Mouse (Mus musculus): Measurements from ENCODE around the gene Ube2s. TPM values are rescaled to one million over a fixed set of nuclear protein-coding genes. Genes with fewer than 3 reads are reported as not detected.

Gene Ube2s
- polyA plus RNA-seq, 1 experiment from 2014 or later: 291 TPM

GRCm38 (mm10) chr7:4746326-4746980 is 65.9 kb downstream of the Ube2s start:
- no peak overlapping the region for H3K9ac ChIP-seq (replicated peaks; ENCODE audit: low read depth, low read length)
- H3K4me1 ChIP-seq (replicated peaks; ENCODE audit: control insufficient read depth, insufficient read depth, low read length): peaks cover 11% of the 10 kb centered on the region
- H3K4me3 ChIP-seq (replicated peaks; ENCODE audit: low read length): no peak overlapping the region
- no peak overlapping the region for H3K27ac ChIP-seq (ENCODE audit: low read length)
- no peaks in the 10 kb centered on the region for H3K9me3 ChIP-seq (ENCODE audit: control insufficient read depth, low read length)
- ATAC-seq: no peak
- no peaks in the 10 kb centered on the region for H3K27me3 ChIP-seq (replicated peaks; ENCODE audit: control insufficient read depth, insufficient read depth, low read length)
- H3K36me3 ChIP-seq (ENCODE audit: control insufficient read depth, insufficient read depth): no peaks in the 10 kb centered on the region
- WGBS: 82% methylated on average over 22 of the region's 22 CpGs
- no peak overlapping the region for H3K4me2 ChIP-seq (ENCODE audit: low read length)

GRCm38 (mm10) chr7:4744886-4745285 is 67.5 kb downstream of the Ube2s start:
- H3K4me2 ChIP-seq (ENCODE audit: low read length): no peak overlapping the region
- 95% methylated on average over 6 of the region's 6 CpGs for WGBS
- H3K27ac ChIP-seq (ENCODE audit: low read length): no peak overlapping the region
- no peak overlapping the region for H3K9ac ChIP-seq (replicated peaks; ENCODE audit: low read depth, low read length)
- H3K4me3 ChIP-seq (replicated peaks; ENCODE audit: low read length): no peak overlapping the region
- H3K36me3 ChIP-seq (ENCODE audit: control insufficient read depth, insufficient read depth): no peaks in the 10 kb centered on the region
- peaks cover 21% of the 10 kb centered on the region for H3K4me1 ChIP-seq (replicated peaks; ENCODE audit: control insufficient read depth, insufficient read depth, low read length)
- H3K27me3 ChIP-seq (replicated peaks; ENCODE audit: control insufficient read depth, insufficient read depth, low read length): no peaks in the 10 kb centered on the region
- no peak for ATAC-seq
- no peaks in the 10 kb centered on the region for H3K9me3 ChIP-seq (ENCODE audit: control insufficient read depth, low read length)

Other genes starting within 250 kb of the Ube2s start
- 0.63 and 0.70 TPM in 2 replicates for gene Ptprh, start 208.5 kb downstream of the Ube2s start, polyA plus RNA-seq (2015; fragmentation: Nextera tagmentation; extraction: Ambion mirVana)
- gene Tmem86b, start 181.2 kb downstream of the Ube2s start, polyA plus RNA-seq (2015; fragmentation: Nextera tagmentation; extraction: Ambion mirVana): 2.0 and 2.9 TPM in 2 replicates
- gene Ppp6r1, start 153.6 kb downstream of the Ube2s start, polyA plus RNA-seq (2015; fragmentation: Nextera tagmentation; extraction: Ambion mirVana): 7.6 and 7.8 TPM in 2 replicates
- 136 and 156 TPM in 2 replicates for gene Hspbp1, start 127.5 kb downstream of the Ube2s start, polyA plus RNA-seq (2015; fragmentation: Nextera tagmentation; extraction: Ambion mirVana)
- gene Brsk1, start 122.0 kb downstream of the Ube2s start, polyA plus RNA-seq (2015; fragmentation: Nextera tagmentation; extraction: Ambion mirVana): 5.9 and 7.9 TPM in 2 replicates
- gene Tmem150b, start 87.3 kb downstream of the Ube2s start, polyA plus RNA-seq (2015; fragmentation: Nextera tagmentation; extraction: Ambion mirVana): 0.11 and 0.33 TPM in 2 replicates
- gene Kmt5c, start 72.5 kb downstream of the Ube2s start, polyA plus RNA-seq (2015; fragmentation: Nextera tagmentation; extraction: Ambion mirVana): 60.0 and 66.9 TPM in 2 replicates
- gene Cox6b2, start 59.5 kb downstream of the Ube2s start, polyA plus RNA-seq (2015; fragmentation: Nextera tagmentation; extraction: Ambion mirVana): 6.6 and 12.1 TPM in 2 replicates
- not detected in 2 replicates for gene Fam71e2, start 41.3 kb downstream of the Ube2s start, polyA plus RNA-seq (2015; fragmentation: Nextera tagmentation; extraction: Ambion mirVana)
- gene Il11, start 29.7 kb downstream of the Ube2s start, polyA plus RNA-seq (2015; fragmentation: Nextera tagmentation; extraction: Ambion mirVana): 0.53 and 1.1 TPM in 2 replicates
- not detected in 2 replicates for gene Tmem190, start 29.7 kb downstream of the Ube2s start, polyA plus RNA-seq (2015; fragmentation: Nextera tagmentation; extraction: Ambion mirVana)
- gene Tmem238, start 22.9 kb downstream of the Ube2s start, polyA plus RNA-seq (2015; fragmentation: Nextera tagmentation; extraction: Ambion mirVana): 3.3 and 4.1 TPM in 2 replicates
- 173 and 179 TPM in 2 replicates for gene Rpl28, start 19.7 kb downstream of the Ube2s start, polyA plus RNA-seq (2015; fragmentation: Nextera tagmentation; extraction: Ambion mirVana)
- 8.7 and 13.2 TPM in 2 replicates for gene Shisa7, start 32.1 kb upstream of the Ube2s start, polyA plus RNA-seq (2015; fragmentation: Nextera tagmentation; extraction: Ambion mirVana)
- gene Isoc2b, start 57.7 kb upstream of the Ube2s start, polyA plus RNA-seq (2015; fragmentation: Nextera tagmentation; extraction: Ambion mirVana): 3.2 and 4.3 TPM in 2 replicates
- 0.52 and 0.92 TPM in 2 replicates for gene Isoc2a, start 64.6 kb upstream of the Ube2s start, polyA plus RNA-seq (2015; fragmentation: Nextera tagmentation; extraction: Ambion mirVana)
- 0.25 and 0.60 TPM in 2 replicates for gene Gm36210, start 93.9 kb upstream of the Ube2s start, polyA plus RNA-seq (2015; fragmentation: Nextera tagmentation; extraction: Ambion mirVana)
- 3.4 and 3.9 TPM in 2 replicates for gene Zfp628, start 102.6 kb upstream of the Ube2s start, polyA plus RNA-seq (2015; fragmentation: Nextera tagmentation; extraction: Ambion mirVana)
- gene Nat14, start 109.4 kb upstream of the Ube2s start, polyA plus RNA-seq (2015; fragmentation: Nextera tagmentation; extraction: Ambion mirVana): 32.0 and 38.3 TPM in 2 replicates
- 0.34 and 0.39 TPM in 2 replicates for gene Ssc5d, start 113.2 kb upstream of the Ube2s start, polyA plus RNA-seq (2015; fragmentation: Nextera tagmentation; extraction: Ambion mirVana)
- not detected in 2 replicates for gene Sbk2, start 151.8 kb upstream of the Ube2s start, polyA plus RNA-seq (2015; fragmentation: Nextera tagmentation; extraction: Ambion mirVana)
- gene Sbk3, start 158.6 kb upstream of the Ube2s start, polyA plus RNA-seq (2015; fragmentation: Nextera tagmentation; extraction: Ambion mirVana): 0.84 and 0.91 TPM in 2 replicates
- 58.4 and 62.2 TPM in 2 replicates for gene Zfp579, start 183.6 kb upstream of the Ube2s start, polyA plus RNA-seq (2015; fragmentation: Nextera tagmentation; extraction: Ambion mirVana)
- 10.3 and 11.3 TPM in 2 replicates for gene Zfp524, start 201.8 kb upstream of the Ube2s start, polyA plus RNA-seq (2015; fragmentation: Nextera tagmentation; extraction: Ambion mirVana)
- gene Fiz1, start 202.1 kb upstream of the Ube2s start, polyA plus RNA-seq (2015; fragmentation: Nextera tagmentation; extraction: Ambion mirVana): 43.7 and 46.1 TPM in 2 replicates
- gene Gm44973, start 202.9 kb upstream of the Ube2s start, polyA plus RNA-seq (2015; fragmentation: Nextera tagmentation; extraction: Ambion mirVana): 0.91 TPM in 1 of 2 replicates, not detected in the other
- gene Zfp865, start 207.8 kb upstream of the Ube2s start, polyA plus RNA-seq (2015; fragmentation: Nextera tagmentation; extraction: Ambion mirVana): 5.9 and 6.5 TPM in 2 replicates
- gene Ccdc106, start 208.0 kb upstream of the Ube2s start, polyA plus RNA-seq (2015; fragmentation: Nextera tagmentation; extraction: Ambion mirVana): 50.5 and 59.1 TPM in 2 replicates
- gene 4632433K11Rik, start 221.5 kb upstream of the Ube2s start, polyA plus RNA-seq (2015; fragmentation: Nextera tagmentation; extraction: Ambion mirVana): not detected in 2 replicates
- 8.0 and 9.5 TPM in 2 replicates for gene Zfp784, start 225.9 kb upstream of the Ube2s start, polyA plus RNA-seq (2015; fragmentation: Nextera tagmentation; extraction: Ambion mirVana)
- gene Zfp580, start 238.9 kb upstream of the Ube2s start, polyA plus RNA-seq (2015; fragmentation: Nextera tagmentation; extraction: Ambion mirVana): 52.7 and 62.4 TPM in 2 replicates
- 125 and 128 TPM in 2 replicates for gene U2af2, start 249.6 kb upstream of the Ube2s start, polyA plus RNA-seq (2015; fragmentation: Nextera tagmentation; extraction: Ambion mirVana)